Mouse (Mus musculus): ENCODE data around the gene Art4.

The Art4 gene

GRCm38 (mm10) chr6:136866150-136866549, 8.6 kb upstream of the Art4 start:
- no peak for DNase-seq (ENCODE audit: low spot score in 2 of 2)

GRCm38 (mm10) chr6:136865360-136865759, 7.8 kb upstream of the Art4 start:
- no peak for DNase-seq (ENCODE audit: low spot score in 2 of 2)

GRCm38 (mm10) chr6:136861020-136861419, 3.5 kb upstream of the Art4 start:
- peak in 1 of 2 experiments; percentile 54 for DNase-seq (ENCODE audit: low spot score in 2 of 2)

GRCm38 (mm10) chr6:136858420-136858819, 887 bp upstream of the Art4 start:
- DNase-seq (ENCODE audit: low spot score in 2 of 2), result no peak

GRCm38 (mm10) chr6:136857873-136858260, 334 bp upstream of the Art4 start:
- DNase-seq (ENCODE audit: low spot score in 2 of 2), result peak; percentile 70 to 81

GRCm38 (mm10) chr6:136856071-136856636, 1.4 kb downstream of the Art4 start:
- DNase-seq (ENCODE audit: low spot score in 2 of 2), result peak in 1 of 2 experiments; percentile 49

GRCm38 (mm10) chr6:136855183-136855582, 2.4 kb downstream of the Art4 start:
- DNase-seq (ENCODE audit: low spot score in 2 of 2), result no peak

GRCm38 (mm10) chr6:136854361-136854781, 3.2 kb downstream of the Art4 start:
- DNase-seq (ENCODE audit: low spot score in 2 of 2), result no peak

GRCm38 (mm10) chr6:136852762-136853161, 4.8 kb downstream of the Art4 start:
- DNase-seq (ENCODE audit: low spot score in 2 of 2), result no peak

GRCm38 (mm10) chr6:136852348-136852747, 5.2 kb downstream of the Art4 start:
- DNase-seq (ENCODE audit: low spot score in 2 of 2), result no peak

GRCm38 (mm10) chr6:136850267-136850666, 7.3 kb downstream of the Art4 start:
- DNase-seq (ENCODE audit: low spot score in 2 of 2), result no peak

- no peak for DNase-seq (ENCODE audit: low spot score in 2 of 2)
Observed at GRCm38 (mm10) chr6:136848971-136849370, 8.6 kb downstream of the Art4 start.

- no peak for DNase-seq (ENCODE audit: low spot score in 2 of 2)
Observed at GRCm38 (mm10) chr6:136848399-136848798, 9.1 kb downstream of the Art4 start.

GRCm38 (mm10) chr6:136847790-136848189, 9.7 kb downstream of the Art4 start:
- no peak for DNase-seq (ENCODE audit: low spot score in 2 of 2)

- no peak for DNase-seq (ENCODE audit: low spot score in 2 of 2)
Observed at GRCm38 (mm10) chr6:136847267-136847666, 10.3 kb downstream of the Art4 start.

- no peak for DNase-seq (ENCODE audit: low spot score in 2 of 2)
Observed at GRCm38 (mm10) chr6:136845706-136846480, 11.6 kb downstream of the Art4 start.

- no peak for DNase-seq (ENCODE audit: low spot score in 2 of 2)
Observed at GRCm38 (mm10) chr6:136844903-136845302, 12.6 kb downstream of the Art4 start.

GRCm38 (mm10) chr6:136837323-136837722, 20.2 kb downstream of the Art4 start:
- no peak for DNase-seq (ENCODE audit: low spot score in 2 of 2)

- no peak for DNase-seq (ENCODE audit: low spot score in 2 of 2)
Observed at GRCm38 (mm10) chr6:136835352-136835751, 22.2 kb downstream of the Art4 start, which contains the start of gene Smco3. Gene Smco3 (minus strand): TSS chr6:136835452.

GRCm38 (mm10) chr6:136831712-136832111, 25.8 kb downstream of the Art4 start:
- no peak for DNase-seq (ENCODE audit: low spot score in 2 of 2)

- no peak for DNase-seq (ENCODE audit: low spot score in 2 of 2)
Observed at GRCm38 (mm10) chr6:136828681-136829080, 28.9 kb downstream of the Art4 start.

- peak; percentile 98 to 99 for DNase-seq (ENCODE audit: low spot score in 2 of 2)
Observed at GRCm38 (mm10) chr6:136827881-136828561, 29.5 kb downstream of the Art4 start, which contains the start of gene Wbp11. Gene Wbp11 (minus strand): TSS chr6:136828233.

GRCm38 (mm10) chr6:136827516-136827880, 30.0 kb downstream of the Art4 start, which contains the start of gene BC049715:
Gene BC049715 (plus strand): TSS chr6:136827626.
- no peak for DNase-seq (ENCODE audit: low spot score in 2 of 2)

All from heart, adult 9 months (tissue).